Mouse (Mus musculus) embryonic facial prominence, embryonic 14.5 days (tissue): Measurements from ENCODE around the gene Slc7a7. TPM values are rescaled to one million over a fixed set of nuclear protein-coding genes. Genes with fewer than 3 reads are reported as not detected.

Experiments used
- ATAC-seq: fragments of 200-750 bp; cut with Nextera tagmentation; 2 replicates; pipeline ENCODE4 v1.8.0; 2017; ENCODE audit warnings: low read depth, moderate number of reproducible peaks, moderate TSS enrichment
- DNase-seq: peaks from one replicate; pipeline ENCODE4 v3.0.0-alpha.2; 2015; ENCODE audit warnings: low spot score
- H3K27ac ChIP-seq: fragments of 300-500 bp; sonication (generic); replicated peaks from 2 replicates; pipeline ENCODE4 v1.5.1; 2014; ENCODE audit warnings: low read depth, mild to moderate bottlenecking, low read length, moderate library complexity
- H3K27me3 ChIP-seq: fragments of 300-500 bp; sonication (generic); replicated peaks from 2 replicates; pipeline ENCODE4 v1.6.1; 2014; ENCODE audit warnings: low read length; ENCODE audit not compliant: control insufficient read depth, insufficient read depth
- H3K36me3 ChIP-seq: fragments of 300-500 bp; sonication (generic); 2 replicates; pipeline ENCODE4 v1.6.1; 2014; ENCODE audit warnings: low read length, mixed read lengths; ENCODE audit not compliant: control insufficient read depth, insufficient read depth
- H3K4me1 ChIP-seq: fragments of 300-500 bp; sonication (generic); 2 replicates; pipeline ENCODE4 v1.6.1; 2014; ENCODE audit warnings: antibody characterized with exemption, low read length; ENCODE audit not compliant: control insufficient read depth, insufficient read depth
- H3K4me2 ChIP-seq: fragments of 300-500 bp; sonication (generic); 2 replicates; pipeline ENCODE4 v1.6.1; 2014; ENCODE audit warnings: low read depth, mild to moderate bottlenecking, low read length, moderate library complexity, mixed read lengths
- H3K4me3 ChIP-seq: fragments of 300-500 bp; sonication (generic); 2 replicates; pipeline ENCODE4 v1.5.1; 2014; ENCODE audit warnings: low read depth, mild to moderate bottlenecking, low read length
- H3K9ac ChIP-seq: fragments of 300-500 bp; sonication (generic); 2 replicates; pipeline ENCODE4 v1.6.1; 2014; ENCODE audit warnings: low read depth, mild to moderate bottlenecking, low read length, moderate library complexity, mixed read lengths
- H3K9me3 ChIP-seq: fragments of 300-500 bp; sonication (generic); 2 replicates; pipeline ENCODE4 v1.6.1; 2016; ENCODE audit warnings: low read length; ENCODE audit not compliant: control insufficient read depth
- WGBS: fragments of 180-500 bp; shearing (Covaris S2); extraction: QIAGEN DNeasy Blood & Tissue Kit; methylation state at CpG from one replicate; pipeline ENCODE4 v1.1.7; 2014; 5-methylcytosine and 5-hydroxymethylcytosine counted together
- polyA plus RNA-seq: library from polyadenylated mRNA; unstranded; fragments of >200 nt; fragmentation: Nextera tagmentation; extraction: Ambion mirVana; gene quantifications from 2 replicates; pipeline ENCODE4 v1.2.1, GENCODE M21; 2014

Gene Slc7a7
- polyA plus RNA-seq, 1 experiment from 2014 or later, result 7.7 TPM

DNA sequence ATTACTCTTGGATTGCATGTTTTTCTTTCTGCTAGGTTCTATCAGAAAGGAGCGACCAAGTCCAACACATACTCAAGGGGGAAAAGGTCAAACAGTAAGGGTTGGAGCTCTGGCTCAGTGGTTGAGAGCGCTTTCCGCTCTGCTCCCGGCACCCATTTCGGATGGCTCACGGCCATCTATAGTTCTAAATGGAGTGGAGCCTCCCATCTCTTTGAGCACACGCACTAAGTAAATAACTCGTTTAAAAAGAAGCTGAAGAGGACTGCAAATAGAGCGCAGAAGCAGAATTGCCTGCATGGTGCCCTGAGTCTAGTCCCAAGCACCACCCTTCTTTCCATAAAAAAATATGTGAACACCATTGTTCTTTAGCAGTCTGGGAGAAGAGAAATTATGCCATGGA, 36.0 kb upstream of the Slc7a7 start:
- 87% methylated on average over 9 of the region's 9 CpGs for WGBS

DNA sequence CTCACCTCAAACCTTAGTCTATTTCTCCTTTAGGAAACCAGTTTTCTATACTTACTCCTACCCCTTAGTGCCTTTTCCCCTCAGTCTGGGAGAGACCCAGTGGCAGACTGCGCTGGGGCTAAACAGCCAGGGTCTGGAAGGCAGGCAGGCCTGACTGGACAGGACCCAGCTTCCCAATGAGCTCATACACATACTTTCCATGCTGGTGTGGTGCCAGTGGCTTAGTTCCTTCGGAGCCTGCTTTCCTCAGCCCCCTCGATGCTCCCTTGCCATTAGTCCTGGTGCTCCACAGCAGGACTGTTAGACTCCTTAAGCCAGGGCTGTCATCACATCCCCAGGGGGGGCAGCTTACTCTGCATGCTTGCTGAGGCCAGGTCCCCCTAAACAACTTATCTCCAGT, 27.9 kb upstream of the Slc7a7 start:
- H3K27ac ChIP-seq, result no peak overlapping the region

More for the DNA sequence above, 36.0 kb upstream of the Slc7a7 start:
- DNase-seq, result no peak
- Histone ChIP-seq H3K4me3 (no peak overlapping the region), H3K36me3 (no peaks in the 10 kb centered on the region), H3K4me2 (no peak overlapping the region), H3K9me3 (no peaks in the 10 kb centered on the region), H3K4me1 (no peaks in the 10 kb centered on the region), H3K9ac (no peak overlapping the region), H3K27me3 (no peaks in the 10 kb centered on the region), H3K27ac (no peak overlapping the region)
- ATAC-seq, result no peak

DNA sequence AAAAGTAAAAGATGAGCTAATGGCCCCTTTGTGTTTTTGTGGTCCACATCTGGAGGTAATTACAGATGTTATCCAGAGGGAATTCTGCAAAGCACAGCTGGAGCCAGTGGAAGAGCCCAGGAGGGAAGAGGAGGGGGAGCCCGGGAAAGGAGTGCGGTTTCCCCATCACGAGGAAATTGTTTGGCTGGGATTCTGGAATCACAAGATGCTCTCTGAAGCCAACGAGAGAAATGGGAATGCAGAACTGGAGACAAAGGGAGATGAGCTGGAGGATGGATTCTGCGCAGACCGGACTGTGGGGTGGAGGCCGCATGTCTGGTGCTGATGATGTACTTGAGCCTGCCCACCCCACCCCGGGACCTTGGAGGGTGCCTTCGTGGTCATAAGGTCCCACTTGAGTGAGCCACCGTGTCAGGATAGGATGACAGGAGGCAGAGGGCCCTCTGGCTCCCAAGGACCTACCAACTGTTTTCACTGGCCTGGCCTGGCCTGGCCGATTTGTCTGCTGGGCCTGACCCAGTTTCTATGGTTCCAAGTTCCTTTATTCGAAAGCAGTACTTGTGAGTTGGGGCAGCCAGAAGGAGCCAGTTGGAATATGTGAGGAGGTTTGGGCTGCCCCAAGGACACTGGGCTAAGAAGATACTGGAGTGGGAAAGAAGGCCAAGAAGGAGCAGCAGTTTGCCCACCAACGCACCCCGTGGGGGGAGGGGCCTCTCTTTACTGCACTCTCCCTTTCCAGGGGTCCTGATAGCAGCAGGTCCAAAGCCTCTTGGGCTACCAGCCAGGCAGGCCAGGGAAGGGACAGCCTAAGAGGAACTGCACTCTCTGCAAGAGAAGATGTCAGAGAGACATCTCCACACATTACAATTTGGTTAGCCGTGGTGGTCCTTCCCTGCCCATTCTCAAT, 26.4 kb upstream of the Slc7a7 start:
- no peaks in the 10 kb centered on the region for H3K27me3 ChIP-seq
- H3K4me3 ChIP-seq, result no peak overlapping the region
- H3K4me2 ChIP-seq, result peak overlapping the region; percentile 21
- peaks cover 14% of the 10 kb centered on the region for H3K4me1 ChIP-seq
- DNase-seq (peak; percentile 94), ATAC-seq (peak; percentile 78)
- H3K9me3 ChIP-seq, result no peaks in the 10 kb centered on the region
- 0 out of 2 replicates have a peak overlapping the region, but pooled peaks have one; percentile 28 for H3K9ac ChIP-seq
- WGBS, result 40% methylated on average over 14 of the region's 15 CpGs
- peaks cover 22% of the 10 kb centered on the region for H3K36me3 ChIP-seq
- peak overlapping the region; percentile 91 for H3K27ac ChIP-seq

More for the DNA sequence above, 27.9 kb upstream of the Slc7a7 start:
- Histone ChIP-seq H3K27me3 (no peaks in the 10 kb centered on the region), H3K9me3 (no peaks in the 10 kb centered on the region), H3K4me1 (peaks cover 14% of the 10 kb centered on the region), H3K4me3 (no peak overlapping the region), H3K9ac (no peak overlapping the region), H3K36me3 (peaks cover 6% of the 10 kb centered on the region), H3K4me2 (no peak overlapping the region)
- ATAC-seq, result no peak
- DNase-seq, result no peak
- WGBS, result 41% methylated on average over 3 of the region's 3 CpGs

DNA sequence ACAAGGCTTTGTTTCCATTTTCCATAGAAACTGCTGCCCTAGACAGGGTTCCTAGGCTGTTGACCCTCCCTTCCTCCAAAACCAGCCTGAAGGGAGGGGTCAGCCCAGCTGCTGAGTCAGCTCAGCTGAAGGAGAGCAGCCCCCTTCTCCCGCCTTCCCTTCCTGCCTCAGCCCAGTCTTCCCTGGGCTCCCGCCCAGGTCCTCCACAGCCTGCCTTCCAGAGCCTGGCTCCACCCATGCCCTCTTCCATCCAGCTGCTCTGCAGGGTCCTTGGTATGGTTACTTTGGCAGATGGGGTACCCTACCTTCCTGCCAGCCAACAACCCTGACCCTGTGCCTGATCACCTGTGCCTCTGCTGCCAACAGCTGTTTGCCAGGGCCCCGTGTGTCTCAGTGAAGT, 25.6 kb upstream of the Slc7a7 start:
- Histone ChIP-seq H3K9me3 (no peaks in the 10 kb centered on the region), H3K4me3 (no peak overlapping the region), H3K9ac (peak overlapping the region; percentile 28; the same call in 1 of the 2 replicates), H3K4me1 (peaks cover 14% of the 10 kb centered on the region), H3K27ac (peak overlapping the region; percentile 91), H3K4me2 (peak overlapping the region; percentile 21), H3K36me3 (peaks cover 29% of the 10 kb centered on the region), H3K27me3 (no peaks in the 10 kb centered on the region)
- peak; percentile 87 for ATAC-seq
- DNase-seq, result peak; percentile 91
- 7% methylated on average over 3 of the region's 3 CpGs for WGBS

DNA sequence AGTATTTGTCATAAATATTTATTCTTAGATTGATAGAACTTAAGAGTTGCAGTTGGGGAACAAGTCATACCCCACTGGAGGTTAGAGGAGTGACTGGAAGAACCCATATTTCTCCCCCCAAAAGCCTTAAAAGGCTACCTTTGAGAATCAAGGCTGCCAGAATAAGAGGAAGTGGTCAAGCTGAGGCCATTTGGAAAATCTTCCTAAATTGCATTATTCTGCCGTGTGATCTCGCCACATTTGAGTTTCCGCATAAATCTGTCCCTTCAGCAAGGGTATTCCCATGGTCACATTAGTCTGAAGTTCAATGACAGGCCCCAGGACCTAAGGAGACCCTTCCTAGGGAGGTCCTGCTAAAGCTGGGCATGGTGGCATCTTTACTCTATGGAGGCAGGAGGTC, 25.0 kb upstream of the Slc7a7 start:
- ATAC-seq, result no peak

DNA sequence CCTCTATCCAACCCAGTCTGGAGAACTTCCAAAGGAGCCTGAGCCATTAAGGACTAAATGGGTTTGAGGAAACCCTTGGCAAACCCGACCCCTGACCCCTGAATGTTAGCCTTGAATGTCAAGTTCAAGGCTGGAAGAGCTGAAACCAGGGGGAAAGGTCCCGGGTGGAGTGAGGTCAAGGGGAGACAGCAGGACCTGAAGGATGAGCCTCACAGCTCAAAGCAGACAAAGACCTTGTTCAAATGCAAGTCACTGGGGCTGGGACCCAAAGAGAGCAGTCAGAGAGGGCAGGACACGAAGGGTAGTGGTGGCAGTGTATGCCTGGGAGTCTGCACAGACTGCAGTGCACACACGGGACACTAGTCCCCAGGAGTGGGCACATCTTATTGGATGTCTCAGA, 23.8 kb upstream of the Slc7a7 start:
- H3K4me1 ChIP-seq, result peaks cover 14% of the 10 kb centered on the region
- H3K27ac ChIP-seq, result no peak overlapping the region
- H3K9me3 ChIP-seq, result no peaks in the 10 kb centered on the region
- no peak overlapping the region for H3K4me2 ChIP-seq
- no peak for ATAC-seq
- 85% methylated on average over 4 of the region's 4 CpGs for WGBS
- H3K4me3 ChIP-seq, result no peak overlapping the region
- H3K27me3 ChIP-seq, result no peaks in the 10 kb centered on the region
- no peak overlapping the region for H3K9ac ChIP-seq
- DNase-seq, result no peak
- peaks cover 47% of the 10 kb centered on the region for H3K36me3 ChIP-seq

More for the DNA sequence above, 25.0 kb upstream of the Slc7a7 start:
- Histone ChIP-seq H3K4me2 (no peak overlapping the region), H3K27me3 (no peaks in the 10 kb centered on the region), H3K4me3 (no peak overlapping the region), H3K9me3 (no peaks in the 10 kb centered on the region), H3K36me3 (peaks cover 35% of the 10 kb centered on the region), H3K9ac (peak overlapping the region; percentile 28; the same call in 1 of the 2 replicates), H3K4me1 (peaks cover 14% of the 10 kb centered on the region), H3K27ac (peak overlapping the region; percentile 91)
- no peak for DNase-seq
- 83% methylated on average over 3 of the region's 3 CpGs for WGBS

DNA sequence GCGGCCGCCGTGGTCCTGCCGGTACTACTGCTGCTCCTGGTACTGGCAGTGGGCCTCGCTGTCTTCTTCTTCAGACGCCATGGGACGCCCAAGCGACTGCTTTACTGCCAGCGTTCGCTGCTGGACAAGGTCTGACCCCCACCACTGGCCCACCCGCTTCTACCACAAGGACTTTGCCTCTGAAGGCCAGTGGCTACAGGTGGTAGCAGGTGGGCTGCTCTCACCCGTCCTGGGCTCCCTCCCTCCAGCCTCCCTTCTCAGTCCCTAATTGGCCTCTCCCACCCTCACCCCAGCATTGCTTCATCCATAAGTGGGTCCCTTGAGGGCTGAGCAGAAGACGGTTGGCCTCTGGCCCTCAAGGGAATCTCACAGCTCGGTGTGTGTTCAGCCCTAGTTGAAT, 23.0 kb upstream of the Slc7a7 start:
- ATAC-seq, result no peak
- Histone ChIP-seq H3K9me3 (no peaks in the 10 kb centered on the region), H3K9ac (no peak overlapping the region), H3K4me3 (no peak overlapping the region), H3K27me3 (no peaks in the 10 kb centered on the region), H3K27ac (no peak overlapping the region), H3K4me2 (no peak overlapping the region), H3K4me1 (peaks cover 14% of the 10 kb centered on the region), H3K36me3 (peaks cover 55% of the 10 kb centered on the region)
- 87% methylated on average over 14 of the region's 14 CpGs for WGBS
- DNase-seq, result no peak

DNA sequence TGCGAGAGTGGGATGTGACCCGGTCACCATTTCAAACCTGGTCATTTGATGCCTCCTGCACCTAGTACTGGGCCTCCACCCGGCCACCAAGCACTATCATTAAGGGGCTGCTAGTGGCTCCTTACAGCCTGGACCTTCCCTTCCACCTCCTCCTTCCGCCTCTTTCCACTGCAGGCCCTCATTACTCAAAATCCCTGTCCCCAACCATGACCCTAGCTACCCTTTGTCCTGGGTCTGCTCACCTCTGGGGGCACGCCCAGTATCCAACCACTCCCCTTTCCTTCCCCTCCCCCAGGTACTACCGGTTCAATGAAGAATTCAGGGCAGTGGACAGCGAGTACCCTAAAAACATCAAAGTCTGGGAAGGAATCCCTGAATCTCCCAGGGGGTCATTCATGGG, 22.0 kb upstream of the Slc7a7 start:
- ATAC-seq, result no peak
- H3K27me3 ChIP-seq, result no peaks in the 10 kb centered on the region
- H3K9ac ChIP-seq, result no peak overlapping the region
- peaks cover 61% of the 10 kb centered on the region for H3K36me3 ChIP-seq
- no peak for DNase-seq
- H3K4me2 ChIP-seq, result no peak overlapping the region
- no peak overlapping the region for H3K4me3 ChIP-seq
- H3K27ac ChIP-seq, result no peak overlapping the region
- WGBS, result 62% methylated on average over 7 of the region's 7 CpGs
- H3K4me1 ChIP-seq, result peaks cover 16% of the 10 kb centered on the region
- H3K9me3 ChIP-seq, result no peaks in the 10 kb centered on the region

DNA sequence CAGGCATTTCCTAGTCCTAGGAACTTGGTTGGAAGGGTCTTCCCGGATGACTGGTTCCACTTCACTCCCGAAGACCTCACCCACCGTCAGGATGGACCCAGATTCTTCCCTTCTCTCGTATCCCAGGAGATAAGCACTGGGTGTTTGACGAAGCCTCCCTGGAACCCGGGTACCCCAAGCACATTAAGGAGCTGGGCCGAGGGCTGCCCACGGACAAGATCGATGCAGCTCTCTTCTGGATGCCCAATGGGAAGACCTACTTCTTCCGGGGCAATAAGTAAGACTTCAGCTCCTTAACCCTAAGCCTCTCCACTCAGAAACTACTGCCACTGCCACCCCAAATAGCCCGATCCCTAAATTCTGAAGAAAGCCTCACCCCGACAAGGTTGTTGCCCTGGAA, 21.6 kb upstream of the Slc7a7 start:
- 87% methylated on average over 12 of the region's 12 CpGs for WGBS
- no peak for ATAC-seq

More for the DNA sequence above, 21.6 kb upstream of the Slc7a7 start:
- no peak for DNase-seq
- peaks cover 61% of the 10 kb centered on the region for H3K36me3 ChIP-seq
- H3K27me3 ChIP-seq, result no peaks in the 10 kb centered on the region
- H3K4me2 ChIP-seq, result no peak overlapping the region
- no peak overlapping the region for H3K4me3 ChIP-seq
- H3K27ac ChIP-seq, result no peak overlapping the region
- no peak overlapping the region for H3K9ac ChIP-seq
- peaks cover 20% of the 10 kb centered on the region for H3K4me1 ChIP-seq
- no peaks in the 10 kb centered on the region for H3K9me3 ChIP-seq
